Mouse (Mus musculus): ENCODE data around the gene Fahd1. TPM values are rescaled to one million over a fixed set of nuclear protein-coding genes. Genes with fewer than 3 reads are reported as not detected.

The Fahd1 gene
- total and polyA plus RNA-seq, 3 experiments: 5.2 to 8.0 (median 6.3) TPM

GRCm38 (mm10) chr17:24878117-24878397 is 27.9 kb upstream of the Fahd1 start:
- Histone ChIP-seq H3K4me2 (ENCODE audit: insufficient read depth, low read depth, poor library complexity, severe bottlenecking) (peak overlapping the region; percentile 55), H3K79me2 (replicated peaks; ENCODE audit: control insufficient read depth, extremely low read depth, insufficient read depth, poor library complexity, severe bottlenecking) (no peaks in the 10 kb centered on the region), H3K9me3 (replicated peaks; ENCODE audit: low read length) (no peaks in the 10 kb centered on the region), H3K27ac (ENCODE audit: insufficient read depth, low read depth) (peak overlapping the region; percentile 37), H3K9ac (ENCODE audit: insufficient read depth, low read depth) (peak overlapping the region; percentile 62), H3K27me3 (replicated peaks) (no peaks in the 10 kb centered on the region), H3K4me3 (replicated peaks in 1 of 3; ENCODE audit: low read depth in 2 of 3, low read length in 2 of 3, poor library complexity in 1 of 3) (peak overlapping the region; percentile 49 to 66 (median 62)), H3K4me1 (ENCODE audit: control insufficient read depth in 1 of 2, insufficient read depth in 2 of 2) (peaks cover 16 to 57% of the 10 kb centered on the region in 2 experiments), H3K36me3 (replicated peaks in 1 of 2; ENCODE audit: control insufficient read depth in 1 of 2, insufficient read depth in 1 of 2, low read length in 1 of 2) (peaks cover 17 to 46% of the 10 kb centered on the region in 2 experiments)
- DNase-seq (ENCODE audit: extremely low read depth): peak; percentile 73
- peak; percentile 54; the same call in 1 of the 2 replicates for TF ChIP-seq EP300 (IDR thresholded peaks at IDR 0.05; ENCODE audit: low read length)
- TF ChIP-seq POLR2A (IDR thresholded peaks at IDR 0.05; ENCODE audit: low read depth, low read length): peak; percentile 43; the same call in 1 of the 2 replicates
- TF ChIP-seq CTCF (conservative IDR thresholded peaks at IDR 0.05 in 1 of 2, IDR thresholded peaks at IDR 0.05 in 1 of 2; ENCODE audit: low read depth in 2 of 2, low read length in 2 of 2): no peak
- TF ChIP-seq NELFE (IDR thresholded peaks at IDR 0.05; ENCODE audit: low read depth, low read length): no peak
- peak; percentile 52 for TF ChIP-seq HCFC1 (IDR thresholded peaks at IDR 0.05; ENCODE audit: low read depth, low read length)
- TF ChIP-seq ETS1 (conservative IDR thresholded peaks at IDR 0.05; ENCODE audit: low read depth, low read length): peak; percentile 40; the same call in 1 of the 2 replicates
- TF ChIP-seq SIN3A (IDR thresholded peaks at IDR 0.05; ENCODE audit: low read length): peak; percentile 84
- no peak for TF ChIP-seq GABPA (IDR thresholded peaks at IDR 0.05; ENCODE audit: insufficient replicate concordance, low read depth, low read length)
- TF ChIP-seq CHD1 (IDR thresholded peaks at IDR 0.05; ENCODE audit: low read depth, low read length): no peak
- no peak for TF ChIP-seq ZNF384 (IDR thresholded peaks at IDR 0.05; ENCODE audit: low read depth, low read length)
- TF ChIP-seq MYC (IDR thresholded peaks at IDR 0.05; ENCODE audit: low read depth, low read length): peak; percentile 83
- 0 out of 2 replicates have a peak, but pooled peaks have one; percentile 39 for TF ChIP-seq MEF2A (IDR thresholded peaks at IDR 0.05; ENCODE audit: borderline replicate concordance, low read depth, low read length)
- TF ChIP-seq NRF1 (IDR thresholded peaks at IDR 0.05; ENCODE audit: low read depth, low read length): no peak
- TF ChIP-seq USF1 (IDR thresholded peaks at IDR 0.05; ENCODE audit: low read depth, low read length): peak; percentile 78
- no peak for TF ChIP-seq POLR2AphosphoS2 (IDR thresholded peaks at IDR 0.05; ENCODE audit: low read depth, low read length)
- TF ChIP-seq JUND (conservative IDR thresholded peaks at IDR 0.05; ENCODE audit: low read depth, low read length): no peak
- no peak for TF ChIP-seq E2F4 (IDR thresholded peaks at IDR 0.05; ENCODE audit: insufficient replicate concordance, low read depth, low read length)
- peak; percentile 51; the same call in 1 of the 2 replicates for TF ChIP-seq BHLHE40 (IDR thresholded peaks at IDR 0.05; ENCODE audit: low read depth, low read length)
- TF ChIP-seq CHD2 (IDR thresholded peaks at IDR 0.05; ENCODE audit: low read length): peak; percentile 88
- TF ChIP-seq MAZ (IDR thresholded peaks at IDR 0.05; ENCODE audit: low read depth, low read length): 0 out of 2 replicates have a peak, but pooled peaks have one; percentile 24
- TF ChIP-seq RAD21 (IDR thresholded peaks at IDR 0.05; ENCODE audit: low read depth, low read length): no peak
- 0 out of 2 replicates have a peak, but pooled peaks have one; percentile 49 for TF ChIP-seq KAT2A (IDR thresholded peaks at IDR 0.05; ENCODE audit: insufficient replicate concordance, low read length)
- no peak for TF ChIP-seq SMC3 (IDR thresholded peaks at IDR 0.05; ENCODE audit: low read depth, low read length)
- peak; percentile 88 for TF ChIP-seq MAX (IDR thresholded peaks at IDR 0.05; ENCODE audit: low read length)
- TF ChIP-seq MXI1 (IDR thresholded peaks at IDR 0.05; ENCODE audit: low read depth, low read length): peak; percentile 79
- TF ChIP-seq ZMIZ1 (IDR thresholded peaks at IDR 0.05; ENCODE audit: low read depth, low read length): no peak
- TF ChIP-seq TBP (conservative IDR thresholded peaks at IDR 0.05; ENCODE audit: low read depth, low read length): 0 out of 2 replicates have a peak, but pooled peaks have one; percentile 25
- TF ChIP-seq ZKSCAN1 (IDR thresholded peaks at IDR 0.05; ENCODE audit: borderline replicate concordance, low read depth, low read length): no peak
- TF ChIP-seq TCF12 (IDR thresholded peaks at IDR 0.05; ENCODE audit: low read depth, low read length): peak; percentile 70; the same call in 1 of the 2 replicates
- no peak for TF ChIP-seq UBTF (IDR thresholded peaks at IDR 0.05; ENCODE audit: low read depth, low read length)
- TF ChIP-seq ELF1 (IDR thresholded peaks at IDR 0.05; ENCODE audit: low read depth, low read length): peak; percentile 33; the same call in 1 of the 2 replicates
- TF ChIP-seq JUN (IDR thresholded peaks at IDR 0.05; ENCODE audit: insufficient read depth, low read depth, low read length): no peak
- 0 out of 2 replicates have a peak, but pooled peaks have one; percentile 28 for TF ChIP-seq IRF4 (IDR thresholded peaks at IDR 0.05; ENCODE audit: low read depth, low read length)
- TF ChIP-seq PAX5 (IDR thresholded peaks at IDR 0.05; ENCODE audit: low read length): no peak
- TF ChIP-seq RCOR1 (conservative IDR thresholded peaks at IDR 0.05; ENCODE audit: low read depth, low read length): no peak
- no peak for TF ChIP-seq ZC3H11A (IDR thresholded peaks at IDR 0.05; ENCODE audit: low read depth, low read length)
- TF ChIP-seq MAFK (IDR thresholded peaks at IDR 0.05; ENCODE audit: insufficient replicate concordance, low read length): no peak
- peak; percentile 56 for TF ChIP-seq USF2 (conservative IDR thresholded peaks at IDR 0.05; ENCODE audit: low read depth, low read length)
- in situ Hi-C loops (cut with MboI; ENCODE audit: low pct_ligation_motif_present, low pct_unique_long_range_greater_than_20kb, low sequenced_read_pairs): no loop called here
- dilution Hi-C loops (cut with MboI; ENCODE audit: extremely low pct_ligation_motif_present, extremely low pct_unique_long_range_greater_than_20kb, low sequenced_read_pairs): no loop called here

All from CH12.LX (cell line).